Mouse (Mus musculus) gastrocnemius, adult 8-10 months (tissue): ENCODE data around the gene Emilin2. TPM values are rescaled to one million over a fixed set of nuclear protein-coding genes. Genes with fewer than 3 reads are reported as not detected.

ENCODE experiments used
- DNase-seq, 2 experiments: peaks; one replicate each; pipeline ENCODE4 v3.0.0; 2022; ENCODE audit warnings: low spot score in 2 of 2
- total RNA-seq, 4 experiments: library from RNA; stranded (reverse); gene quantifications; 2 replicates each; pipeline ENCODE4 v1.2.4; 2022

Emilin2 gene
- total RNA-seq, 4 experiments from 2014 or later = 2.8 to 5.3 (median 3.2) TPM

GRCm38 (mm10) chr17:71206136-71206893 lies 105.5 kb downstream of the Emilin2 start:
- DNase-seq = no peak

- DNase-seq = no peak
These were observed 107.0 kb downstream of the Emilin2 start for GRCm38 (mm10) chr17:71204809-71205091.

- DNase-seq = no peak
These were observed 107.6 kb downstream of the Emilin2 start for GRCm38 (mm10) chr17:71203998-71204808.

Other genes starting within 250 kb of the Emilin2 start
- 1 to 10 TPM; 1.6 to 4.9 (median 3.3) TPM for gene Lpin2, start 129.4 kb downstream of the Emilin2 start, total RNA-seq
- 1 to 10 TPM in 1 of 4 experiments, under 1 TPM in 2, not detected in 1; 0.27 to 1.2 (median 0.86) TPM for gene Gm4707, start 147.9 kb upstream of the Emilin2 start, total RNA-seq
- 1 to 10 TPM; 6.9 to 9.0 (median 8.2) TPM for gene Smchd1, start 163.4 kb upstream of the Emilin2 start, total RNA-seq
- not detected for gene Ndc80, start 214.9 kb upstream of the Emilin2 start, total RNA-seq
- under 1 TPM in 3 of 4 experiments, not detected in 1; 0.19 to 0.79 (median 0.31) TPM for gene Spdya, start 240.1 kb upstream of the Emilin2 start, total RNA-seq